9 mouse cellular contexts compared by ENCODE assay signal in the genomic region with DNA sequence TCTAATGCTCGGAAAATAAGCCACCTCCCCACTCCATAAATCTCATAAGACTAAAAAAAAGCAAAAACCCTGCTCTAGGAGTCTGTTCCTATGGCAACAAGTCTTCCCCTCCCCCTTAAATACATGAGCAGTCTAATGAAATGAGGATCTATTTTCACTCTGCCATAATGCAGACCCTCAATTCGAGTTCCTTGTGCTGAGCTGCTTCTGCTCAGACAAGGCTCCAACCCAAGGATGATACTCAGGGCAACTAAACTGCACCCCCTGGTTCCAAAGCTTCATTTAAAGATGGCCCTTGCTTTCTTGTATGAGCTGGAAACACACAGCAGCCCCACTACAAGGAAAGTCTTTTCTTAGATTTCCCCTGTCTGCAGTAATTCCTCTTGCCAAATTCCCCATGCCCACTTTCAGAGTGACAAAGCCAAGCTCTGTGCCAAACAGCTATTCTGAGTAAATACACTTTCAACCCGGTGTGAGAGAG. TPM values are rescaled to one million over a fixed set of nuclear protein-coding genes. Genes with fewer than 3 reads are reported as not detected.
DNase-seq lines count a peak whose midpoint lies in the region; ATAC-seq lines count a peak whose summit lies in the region.
"Had no signal": no experiment of that assay in that cellular context is flagged by ENCODE, and none has a peak within 500 bp of the region (broad histone marks: within the 10 kb centered on the region; RNA-seq: fewer than 3 reads in every experiment).

No protein-coding gene starts in this region.

- H3K4me2 ChIP-seq in heart, embryonic 15.5 days: peak overlapping the region; percentile 6

- H3K27me3 ChIP-seq in heart, embryonic 15.5 days: no peaks in the 10 kb centered on the region
- H3K27me3 ChIP-seq in midbrain, embryonic 10.5 days (ENCODE audit: low read depth, poor library complexity, severe bottlenecking): peaks cover 59% of the 10 kb centered on the region

- H3K4me3 ChIP-seq in heart, embryonic 15.5 days: no peak overlapping the region
- peak overlapping the region; percentile 4; the same call in 1 of the 2 replicates for H3K4me3 ChIP-seq in midbrain, embryonic 10.5 days

- no peak for ATAC-seq in heart, embryonic 15.5 days (replicated peaks; ENCODE audit: insufficient number of reproducible peaks, insufficient read depth, low FRiP score, low read depth)
- ATAC-seq: intestine, postnatal 0 days had no signal

- 27% methylated on average over 3 of the region's 3 CpGs for WGBS in heart, embryonic 15.5 days
- 37% methylated on average over 3 of the region's 3 CpGs for WGBS in midbrain, embryonic 10.5 days

- no peak overlapping the region for H3K9ac ChIP-seq in heart, embryonic 15.5 days

- no peak for DNase-seq in heart, adult 9 months (ENCODE audit: low spot score in 2 of 2)
- peak; percentile 65 for DNase-seq in brain, adult 2 months (ENCODE audit: low read depth, low spot score)
- DNase-seq in forelimb bud, embryonic 11.5 days (ENCODE audit: low read depth, low spot score): peak; percentile 56
- DNase-seq in midbrain, embryonic 10.5 days (ENCODE audit: low spot score): no peak
- no peak for DNase-seq in gastrocnemius, adult 8-10 months (ENCODE audit: low spot score in 2 of 2)
- DNase-seq in kidney, adult 9 months: no peak
- no peak for DNase-seq in layer of hippocampus, postnatal 36 days

- no peaks in the 10 kb centered on the region for H3K9me3 ChIP-seq in heart, embryonic 15.5 days (replicated peaks)
- H3K9me3 ChIP-seq in midbrain, embryonic 10.5 days (replicated peaks): no peaks in the 10 kb centered on the region

- H3K4me1 ChIP-seq in heart, embryonic 15.5 days (replicated peaks): peaks cover 40% of the 10 kb centered on the region
- peaks cover 43% of the 10 kb centered on the region for H3K4me1 ChIP-seq in midbrain, embryonic 10.5 days

- no peaks in the 10 kb centered on the region for H3K36me3 ChIP-seq in heart, embryonic 15.5 days
- no peaks in the 10 kb centered on the region for H3K36me3 ChIP-seq in midbrain, embryonic 10.5 days

- H3K27ac ChIP-seq in heart, embryonic 15.5 days: peak overlapping the region; percentile 22
- H3K27ac ChIP-seq in midbrain, embryonic 10.5 days (replicated peaks): peak overlapping the region; percentile 70

RNA-seq across cellular contexts. Expression of a gene that starts 13.4 kb away (rescaled TPM):
- 10.0 and 12.8 TPM in 2 replicates for polyA plus RNA-seq in heart, embryonic 15.5 days (2015; fragmentation: Nextera tagmentation; extraction: Ambion mirVana)
- 14.0 and 16.1 TPM in 2 replicates for polyA plus RNA-seq in midbrain, embryonic 10.5 days (2016; fragmentation: Nextera tagmentation; extraction: Ambion mirVana)
- total RNA-seq in gastrocnemius, adult 8-10 months (2022): 10 to 100 TPM; 11.5 to 15.2 (median 14.0) TPM
- total RNA-seq in layer of hippocampus, postnatal 36 days (2021): 100 to 1,000 TPM; 149 to 155 TPM

RNA-seq across cellular contexts. Expression of a gene that starts 35.5 kb away (rescaled TPM):
- polyA plus RNA-seq in heart, embryonic 15.5 days (2015; fragmentation: Nextera tagmentation; extraction: Ambion mirVana): 9.7 and 20.3 TPM in 2 replicates
- polyA plus RNA-seq in midbrain, embryonic 10.5 days (2016; fragmentation: Nextera tagmentation; extraction: Ambion mirVana): 1.4 and 3.7 TPM in 2 replicates
- under 1 TPM in 2 of 4 experiments, not detected in 2; 0.13 to 0.44 TPM for total RNA-seq in gastrocnemius, adult 8-10 months (2022)
- 1 to 10 TPM; 2.5 to 4.1 TPM for total RNA-seq in layer of hippocampus, postnatal 36 days (2021)

RNA-seq across cellular contexts. Expression of a gene that starts 52.2 kb away (rescaled TPM):
- polyA plus RNA-seq in heart, embryonic 15.5 days (2015; fragmentation: Nextera tagmentation; extraction: Ambion mirVana): 10.7 and 11.2 TPM in 2 replicates
- 9.4 and 10.3 TPM in 2 replicates for polyA plus RNA-seq in midbrain, embryonic 10.5 days (2016; fragmentation: Nextera tagmentation; extraction: Ambion mirVana)
- under 1 TPM in 3 of 4 experiments, not detected in 1; 0.24 to 0.43 (median 0.24) TPM for total RNA-seq in gastrocnemius, adult 8-10 months (2022)
- total RNA-seq in layer of hippocampus, postnatal 36 days (2021): 1 to 10 TPM; 1.3 to 1.8 TPM

Comparison
In these comparisons a context has a peak if more than half of its experiments do, and no peak if none do; other contexts are left out.
1. DNase-seq: peak in brain, adult 2 months (single experiment) and forelimb bud, embryonic 11.5 days (single experiment); none in heart, adult 9 months (0 of 2), midbrain, embryonic 10.5 days (single experiment), gastrocnemius, adult 8-10 months (0 of 2), kidney, adult 9 months (single experiment) and layer of hippocampus, postnatal 36 days (0 of 2).
2. RNA of a gene that starts 13.4 kb away (total RNA-seq): 149 to 155 TPM in layer of hippocampus, postnatal 36 days; 11.5 to 15.2 TPM in gastrocnemius, adult 8-10 months; every median in the first group is over 4 times any median in the second.